Mouse (Mus musculus) MEL (cell line): ENCODE measurements at regions not wholly inside any gene's neighbourhood (a gene's known extent, or its start where the extent isn't known, plus 50 kb on each side); places are given as distances from the start of the nearest gene placed in this dataset.

Experiments
- CTCF ChIP-seq, 3 experiments: IDR thresholded peaks in 2 of 3; conservative IDR thresholded peaks in 1 of 3; 2 replicates each; pipeline ENCODE4 v1.5.1; 2011 to 2012; ENCODE audit warnings: low read length in 3 of 3, low read depth in 2 of 3, mild to moderate bottlenecking in 2 of 3, improper control_type of control experiment in 1 of 3, inconsistent platforms in 1 of 3, mixed read lengths in 1 of 3, moderate library complexity in 1 of 3; ENCODE audit not compliant: control insufficient read depth in 1 of 3, insufficient read depth in 1 of 3, poor library complexity in 1 of 3, severe bottlenecking in 1 of 3
- GATA1 ChIP-seq: IDR thresholded peaks from 2 replicates; pipeline ENCODE4 v1.6.1; 2011; ENCODE audit warnings: low read depth, low read length, improper control_type of control experiment
- HCFC1 ChIP-seq: IDR thresholded peaks from 2 replicates; pipeline ENCODE4 v1.6.1; 2012; ENCODE audit warnings: low read depth, mild to moderate bottlenecking, inconsistent platforms, low read length, improper control_type of control experiment, moderate library complexity
- JUND ChIP-seq: IDR thresholded peaks from 2 replicates; pipeline ENCODE4 v1.6.1; 2011; ENCODE audit warnings: low read depth, mild to moderate bottlenecking, improper control_type of control experiment, low read length
- KAT2A ChIP-seq: conservative IDR thresholded peaks from 2 replicates; pipeline ENCODE4 v1.6.1; 2012; ENCODE audit warnings: low read depth, low read length, improper control_type of control experiment, inconsistent platforms
- MAX ChIP-seq: IDR thresholded peaks from 2 replicates; pipeline ENCODE4 v1.6.1; 2011; ENCODE audit warnings: low read length, improper control_type of control experiment
- MYB ChIP-seq: IDR thresholded peaks from 2 replicates; pipeline ENCODE4 v1.6.1; 2011; ENCODE audit warnings: mild to moderate bottlenecking, low read depth, low read length, improper control_type of control experiment
- TCF12 ChIP-seq: IDR thresholded peaks from 2 replicates; pipeline ENCODE4 v1.6.1; 2014; ENCODE audit warnings: low read depth, mild to moderate bottlenecking, inconsistent platforms, low read length, improper control_type of control experiment, moderate library complexity
- ZC3H11A ChIP-seq: IDR thresholded peaks from 2 replicates; pipeline ENCODE4 v1.6.1; 2012; ENCODE audit warnings: low read depth, mild to moderate bottlenecking, inconsistent platforms, low read length, improper control_type of control experiment
- ZNF384 ChIP-seq: IDR thresholded peaks from 2 replicates; pipeline ENCODE4 v1.6.1; 2012; ENCODE audit warnings: low read depth, mild to moderate bottlenecking, inconsistent platforms, low read length, improper control_type of control experiment

DNA sequence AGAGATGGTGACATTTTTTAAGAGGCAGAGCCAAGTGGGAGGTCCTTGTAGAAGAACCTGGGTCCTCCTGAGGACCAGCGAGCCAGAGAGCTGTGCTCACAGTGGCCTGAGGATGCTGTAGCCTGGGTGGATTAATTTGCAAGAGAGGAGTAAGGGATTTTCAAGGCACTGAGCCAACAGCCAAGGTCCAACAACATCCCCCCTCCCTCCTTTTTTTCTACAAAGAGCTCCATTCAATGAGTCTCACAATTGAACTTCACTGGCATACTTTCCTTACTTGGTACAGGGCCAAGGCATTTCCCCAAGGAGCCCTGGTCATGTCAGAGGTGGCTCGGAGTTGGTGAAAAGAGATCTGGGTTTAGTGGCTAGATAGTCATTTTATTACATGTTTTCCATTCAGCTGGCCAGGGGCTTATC lies 209.8 kb downstream of the Wdr11 start:
- TF ChIP-seq KAT2A (no peak), ZNF384 (no peak), ZC3H11A (no peak), CTCF (IDR thresholded peaks at IDR 0.05 in 2 of 3, conservative IDR thresholded peaks at IDR 0.05 in 1 of 3; ENCODE audit: control insufficient read depth in 1 of 3, insufficient read depth in 1 of 3, low read depth in 2 of 3, low read length in 3 of 3, poor library complexity in 1 of 3, severe bottlenecking in 1 of 3) (no peak), MYB (no peak), GATA1 (no peak), HCFC1 (no peak), MAX (no peak), TCF12 (no peak), JUND (no peak)
